Mouse (Mus musculus) midbrain, postnatal 0 days (tissue): ENCODE results near the gene Actl6a. TPM values are rescaled to one million over a fixed set of nuclear protein-coding genes. Genes with fewer than 3 reads are reported as not detected.

Experiments used
- ATAC-seq: fragments of 200-750 bp; cut with Nextera tagmentation; 2 replicates; pipeline ENCODE4 v1.8.0; 2017; ENCODE audit warnings: moderate number of reproducible peaks, mild to moderate bottlenecking, moderate TSS enrichment, moderate library complexity; ENCODE audit not compliant: low FRiP score
- DNase-seq: peaks from one replicate; pipeline ENCODE4 v3.0.0-alpha.2; 2015; ENCODE audit warnings: low spot score
- H3K27ac ChIP-seq: fragments of 300-500 bp; sonication (generic); 2 replicates; pipeline ENCODE4 v1.5.1; 2014; ENCODE audit warnings: low read depth, mild to moderate bottlenecking, low read length, mixed read lengths
- H3K27me3 ChIP-seq: fragments of 300-500 bp; sonication (generic); 2 replicates; pipeline ENCODE4 v1.6.1; 2014; ENCODE audit warnings: low read length, control low read depth, mixed read lengths; ENCODE audit not compliant: insufficient read depth
- H3K36me3 ChIP-seq: fragments of 300-500 bp; sonication (generic); 2 replicates; pipeline ENCODE4 v1.6.1; 2014; ENCODE audit warnings: low read length, control low read depth, mixed read lengths; ENCODE audit not compliant: insufficient read depth
- H3K4me1 ChIP-seq: fragments of 300-500 bp; sonication (generic); 2 replicates; pipeline ENCODE4 v1.6.1; 2014; ENCODE audit warnings: mild to moderate bottlenecking, control low read depth, antibody characterized with exemption, low read length, mixed read lengths; ENCODE audit not compliant: insufficient read depth
- H3K4me2 ChIP-seq: fragments of 300-500 bp; sonication (generic); 2 replicates; pipeline ENCODE4 v1.6.1; 2014; ENCODE audit warnings: low read depth, mild to moderate bottlenecking, low read length, mixed read lengths; ENCODE audit not compliant: poor library complexity, severe bottlenecking
- H3K4me3 ChIP-seq: fragments of 300-500 bp; sonication (generic); 2 replicates; pipeline ENCODE4 v1.5.1; 2014; ENCODE audit warnings: low read depth, mild to moderate bottlenecking, low read length, moderate library complexity
- H3K9ac ChIP-seq: fragments of 300-500 bp; sonication (generic); replicated peaks from 2 replicates; pipeline ENCODE4 v1.6.1; 2014; ENCODE audit warnings: mild to moderate bottlenecking, low read length, moderate library complexity, mixed read lengths; ENCODE audit not compliant: poor library complexity, severe bottlenecking
- H3K9me3 ChIP-seq: fragments of 300-500 bp; sonication (generic); 2 replicates; pipeline ENCODE4 v1.6.1; 2016; ENCODE audit warnings: low read length, control low read depth
- CTCF ChIP-seq: IDR thresholded peaks from 2 replicates; pipeline ENCODE4 v1.5.1; 2016; ENCODE audit warnings: antibody characterized with exemption, mild to moderate bottlenecking
- WGBS: fragments of 180-500 bp; shearing (Covaris S2); extraction: QIAGEN DNeasy Blood & Tissue Kit; methylation state at CpG from one replicate; pipeline ENCODE4 v1.1.7; 2014; 5-methylcytosine and 5-hydroxymethylcytosine counted together
- polyA plus RNA-seq: library from polyadenylated mRNA; unstranded; fragments of >200 nt; fragmentation: Nextera tagmentation; extraction: Ambion mirVana; gene quantifications from 2 replicates; pipeline ENCODE4 v1.2.1, GENCODE M21; 2015
- total RNA-seq: library from RNA; depleted of rRNA; stranded (reverse); fragments of >200 nt; gene quantifications from 2 replicates; pipeline ENCODE4 v1.2.3, GENCODE M21; 2014

The Actl6a gene
- total and polyA plus RNA-seq, 2 experiments from 2014 or later: 17.5 to 39.3 TPM

- ATAC-seq: peak; percentile 54; the same call in 1 of the 2 replicates
Measured at GRCm38 (mm10) chr3:32676393-32676792, 29.7 kb upstream of the Actl6a start.

GRCm38 (mm10) chr3:32682910-32683531, 23.1 kb upstream of the Actl6a start:
- no peak overlapping the region for H3K4me2 ChIP-seq
- H3K9ac ChIP-seq: no peak overlapping the region
- H3K27me3 ChIP-seq: no peaks in the 10 kb centered on the region
- H3K9me3 ChIP-seq: no peaks in the 10 kb centered on the region
- WGBS: 84% methylated on average over 11 of the region's 12 CpGs
- DNase-seq (no peak), ATAC-seq (no peak)
- no peak overlapping the region for H3K4me3 ChIP-seq
- TF ChIP-seq CTCF: no peak
- H3K36me3 ChIP-seq: no peaks in the 10 kb centered on the region
- no peak overlapping the region for H3K27ac ChIP-seq
- no peaks in the 10 kb centered on the region for H3K4me1 ChIP-seq

More at GRCm38 (mm10) chr3:32676393-32676792, 29.7 kb upstream of the Actl6a start:
- no peaks in the 10 kb centered on the region for H3K9me3 ChIP-seq
- H3K27me3 ChIP-seq: no peaks in the 10 kb centered on the region
- WGBS: 91% methylated on average over 6 of the region's 6 CpGs
- no peak overlapping the region for H3K9ac ChIP-seq
- H3K4me2 ChIP-seq: no peak overlapping the region
- no peak overlapping the region for H3K27ac ChIP-seq
- DNase-seq: no peak
- no peak for TF ChIP-seq CTCF
- no peaks in the 10 kb centered on the region for H3K4me1 ChIP-seq
- no peaks in the 10 kb centered on the region for H3K36me3 ChIP-seq
- no peak overlapping the region for H3K4me3 ChIP-seq

- H3K9ac ChIP-seq: no peak overlapping the region
- ATAC-seq: no peak
- WGBS: 92% methylated on average over 3 of the region's 3 CpGs
Measured at GRCm38 (mm10) chr3:32684631-32685030, 21.5 kb upstream of the Actl6a start.

GRCm38 (mm10) chr3:32686537-32686936, 19.6 kb upstream of the Actl6a start:
- DNase-seq (no peak), ATAC-seq (no peak)
- Histone ChIP-seq H3K4me2 (no peak overlapping the region), H3K9ac (no peak overlapping the region), H3K4me3 (no peak overlapping the region), H3K27ac (no peak overlapping the region), H3K36me3 (no peaks in the 10 kb centered on the region), H3K27me3 (no peaks in the 10 kb centered on the region), H3K9me3 (no peaks in the 10 kb centered on the region), H3K4me1 (no peaks in the 10 kb centered on the region)
- 64% methylated on average over 1 of the region's 1 CpGs for WGBS
- no peak for TF ChIP-seq CTCF

More at GRCm38 (mm10) chr3:32684631-32685030, 21.5 kb upstream of the Actl6a start:
- Histone ChIP-seq H3K4me1 (no peaks in the 10 kb centered on the region), H3K4me3 (no peak overlapping the region), H3K9me3 (no peaks in the 10 kb centered on the region), H3K4me2 (no peak overlapping the region), H3K36me3 (no peaks in the 10 kb centered on the region), H3K27me3 (no peaks in the 10 kb centered on the region), H3K27ac (no peak overlapping the region)
- no peak for DNase-seq
- TF ChIP-seq CTCF: no peak

GRCm38 (mm10) chr3:32687156-32687555, 18.9 kb upstream of the Actl6a start:
- ATAC-seq (peak; percentile 44; the same call in 1 of the 2 replicates), DNase-seq (no peak)
- Histone ChIP-seq H3K27ac (no peak overlapping the region), H3K4me3 (no peak overlapping the region), H3K4me1 (no peaks in the 10 kb centered on the region), H3K36me3 (no peaks in the 10 kb centered on the region), H3K9me3 (no peaks in the 10 kb centered on the region), H3K9ac (no peak overlapping the region), H3K4me2 (no peak overlapping the region), H3K27me3 (no peaks in the 10 kb centered on the region)
- 56% methylated on average over 4 of the region's 4 CpGs for whole genome bisulfite sequencing
- peak; percentile 28; the same call in 1 of the 2 replicates for TF ChIP-seq CTCF

GRCm38 (mm10) chr3:32689567-32689999, 16.5 kb upstream of the Actl6a start:
- no peaks in the 10 kb centered on the region for H3K27me3 ChIP-seq
- no peaks in the 10 kb centered on the region for H3K4me1 ChIP-seq
- DNase-seq (no peak), ATAC-seq (no peak)
- H3K27ac ChIP-seq: no peak overlapping the region
- WGBS: 85% methylated on average over 9 of the region's 9 CpGs
- H3K4me3 ChIP-seq: no peak overlapping the region
- no peaks in the 10 kb centered on the region for H3K36me3 ChIP-seq
- H3K4me2 ChIP-seq: no peak overlapping the region
- TF ChIP-seq CTCF: no peak
- H3K9ac ChIP-seq: no peak overlapping the region
- H3K9me3 ChIP-seq: no peaks in the 10 kb centered on the region
